Mouse (Mus musculus) olfactory bulb, adult 2 months (tissue): ENCODE measurements around the gene Ggct.

Experiments
- CTCF ChIP-seq: fragments of 200-500 bp; IDR thresholded peaks from 2 replicates; pipeline ENCODE4 v1.5.1; 2012; ENCODE audit warnings: low read depth, mild to moderate bottlenecking, low read length, moderate library complexity; ENCODE audit not compliant: insufficient read depth
- POLR2A ChIP-seq: fragments of 200-500 bp; IDR thresholded peaks from 2 replicates; pipeline ENCODE4 v1.6.1; 2012; ENCODE audit warnings: mild to moderate bottlenecking, low read depth, low read length, moderate library complexity; ENCODE audit not compliant: insufficient read depth

DNA sequence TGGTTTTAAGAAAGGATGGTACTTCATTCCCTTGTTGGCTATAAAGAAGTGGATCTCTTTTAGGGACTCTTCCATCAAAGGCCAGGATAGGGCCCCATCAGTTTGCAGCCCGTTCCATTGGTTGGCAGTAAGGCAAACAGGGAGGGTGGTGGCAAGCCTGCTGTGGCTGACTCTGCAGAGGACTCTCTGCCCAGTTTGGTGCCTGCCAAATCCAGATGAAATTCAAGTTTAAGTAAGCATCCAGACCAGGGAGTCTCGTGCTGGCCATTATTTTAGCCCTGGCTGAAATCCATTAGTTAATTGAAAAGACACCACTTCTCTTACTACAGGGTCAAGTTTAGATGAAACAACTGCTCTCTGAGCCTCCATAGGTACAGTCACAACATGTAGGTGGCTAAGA, 22.9 kb downstream of the Ggct start:
- no peak for TF ChIP-seq POLR2A
- no peak for TF ChIP-seq CTCF
